Mouse (Mus musculus) forebrain, embryonic 15.5 days (tissue): ENCODE data around the gene Arid3c. TPM values are rescaled to one million over a fixed set of nuclear protein-coding genes. Genes with fewer than 3 reads are reported as not detected.
A peak's percentile ranks its signal among the peaks of the same experiment; 100 is the strongest.

ENCODE experiments used
- ATAC-seq: fragments of 200-750 bp; cut with Nextera tagmentation; replicated peaks from 2 replicates; pipeline ENCODE4 v1.8.0; 2017; ENCODE audit warnings: mild to moderate bottlenecking, moderate TSS enrichment, moderate library complexity
- H3K27ac ChIP-seq: fragments of 300-500 bp; sonication (generic); replicated peaks from 2 replicates; pipeline ENCODE4 v1.5.1; 2015; ENCODE audit warnings: mild to moderate bottlenecking, inconsistent platforms
- H3K27me3 ChIP-seq: fragments of 300-500 bp; sonication (generic); 2 replicates; pipeline ENCODE4 v1.6.1; 2015; ENCODE audit warnings: inconsistent platforms
- H3K36me3 ChIP-seq: fragments of 300-500 bp; sonication (generic); 2 replicates; pipeline ENCODE4 v1.6.1; 2015; ENCODE audit warnings: mild to moderate bottlenecking, inconsistent platforms
- H3K4me1 ChIP-seq: fragments of 300-500 bp; sonication (generic); 2 replicates; pipeline ENCODE4 v1.6.1; 2015; ENCODE audit warnings: inconsistent platforms
- H3K4me2 ChIP-seq: fragments of 300-500 bp; sonication (generic); replicated peaks from 2 replicates; pipeline ENCODE4 v1.6.1; 2015; ENCODE audit warnings: mild to moderate bottlenecking, inconsistent platforms
- H3K4me3 ChIP-seq: fragments of 300-500 bp; sonication (generic); 2 replicates; pipeline ENCODE4 v1.5.1; 2015; ENCODE audit warnings: mild to moderate bottlenecking, inconsistent platforms
- H3K9ac ChIP-seq: fragments of 300-500 bp; sonication (generic); replicated peaks from 2 replicates; pipeline ENCODE4 v1.6.1; 2015; ENCODE audit warnings: mild to moderate bottlenecking, inconsistent platforms
- H3K9me3 ChIP-seq: fragments of 300-500 bp; sonication (generic); 2 replicates; pipeline ENCODE4 v1.6.1; 2016; ENCODE audit warnings: inconsistent platforms
- WGBS: fragments of 180-500 bp; shearing (Covaris S2); methylation state at CpG from one replicate; pipeline ENCODE4 v1.1.7; 2015; ENCODE audit warnings: mixed read lengths; 5-methylcytosine and 5-hydroxymethylcytosine counted together
- polyA plus RNA-seq: library from polyadenylated mRNA; unstranded; fragments of >200 nt; fragmentation: Nextera tagmentation; extraction: Ambion mirVana; gene quantifications from 2 replicates; pipeline ENCODE4 v1.2.1, GENCODE M21; 2015

Gene Arid3c
- polyA plus RNA-seq, 1 experiment from 2014 or later = 0.13 TPM

DNA sequence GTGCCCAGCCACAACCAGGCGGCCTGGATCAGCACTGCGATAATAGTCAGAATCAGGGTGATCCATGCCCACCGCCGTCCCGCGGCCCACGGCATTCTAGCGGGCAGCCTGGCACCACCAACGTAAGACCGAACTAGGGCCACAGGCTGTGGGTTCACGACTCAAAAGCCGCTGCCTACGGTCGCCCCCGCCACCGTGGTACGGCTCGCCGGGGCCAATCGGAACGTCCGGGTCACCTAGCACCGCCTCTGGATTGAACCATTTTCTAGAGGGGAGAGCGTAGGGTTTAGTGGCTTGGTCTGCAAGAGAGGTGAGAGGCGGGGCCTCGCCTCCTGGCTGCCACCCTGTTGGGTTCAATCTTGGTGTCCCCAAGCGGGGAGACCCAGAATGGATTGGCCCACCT lies 10.2 kb upstream of the Arid3c start:
- H3K9ac ChIP-seq = peak overlapping the region; percentile 77
- peak overlapping the region; percentile 81 for H3K4me3 ChIP-seq
- peak; percentile 97 for ATAC-seq
- H3K27ac ChIP-seq = peak overlapping the region; percentile 80
- H3K27me3 ChIP-seq = no peaks in the 10 kb centered on the region
- peaks cover 24% of the 10 kb centered on the region for H3K4me1 ChIP-seq
- H3K4me2 ChIP-seq = peak overlapping the region; percentile 88
- WGBS = under 1% methylated on average over 27 of the region's 27 CpGs
- H3K9me3 ChIP-seq = peaks cover 3% of the 10 kb centered on the region
- peaks cover 5% of the 10 kb centered on the region; the same call in 1 of the 2 replicates for H3K36me3 ChIP-seq

DNA sequence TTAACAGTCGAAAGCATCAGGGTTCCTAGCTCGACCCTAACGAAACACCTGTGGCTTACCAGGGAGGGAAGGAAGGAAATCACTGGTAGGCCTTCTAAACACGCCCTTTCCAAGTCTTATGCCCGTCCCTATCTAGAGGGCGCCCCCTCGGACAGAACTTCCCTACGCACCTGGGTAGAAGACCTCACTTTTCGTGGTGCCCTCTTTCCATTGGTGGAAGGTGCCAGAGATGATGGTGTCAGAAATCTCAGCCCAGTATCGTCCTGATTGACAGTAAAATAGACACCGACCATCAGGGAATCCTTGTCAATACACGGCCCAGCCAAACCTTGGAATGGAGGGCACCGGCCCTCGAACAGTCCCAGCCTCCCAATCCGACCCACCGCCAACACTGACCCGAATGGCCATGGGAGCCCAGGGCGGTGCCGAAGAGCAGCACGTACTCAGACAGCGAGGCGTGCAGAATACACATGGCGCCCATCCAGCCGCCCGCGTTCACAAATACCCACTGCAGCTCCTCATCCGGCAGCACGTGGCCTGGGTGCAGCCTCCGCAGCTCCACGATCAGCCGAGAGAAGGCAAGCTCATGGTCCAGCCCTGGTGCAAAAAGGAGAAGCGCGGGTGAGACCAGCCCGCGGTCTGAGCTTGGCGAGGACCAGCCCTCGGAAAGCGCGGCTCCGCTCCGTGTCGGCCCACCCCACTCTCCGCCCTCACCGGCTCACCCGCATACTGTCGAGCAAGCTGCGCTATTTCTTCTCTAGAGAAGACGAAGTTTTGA lies 9.6 kb upstream of the Arid3c start:
- Histone ChIP-seq H3K9me3 (no peaks in the 10 kb centered on the region), H3K4me2 (peak overlapping the region; percentile 88), H3K9ac (peak overlapping the region; percentile 77), H3K27me3 (no peaks in the 10 kb centered on the region), H3K4me3 (peak overlapping the region; percentile 81), H3K4me1 (peaks cover 24% of the 10 kb centered on the region), H3K27ac (peak overlapping the region; percentile 80), H3K36me3 (peaks cover 5% of the 10 kb centered on the region; the same call in 1 of the 2 replicates)
- WGBS = under 1% methylated on average over 48 of the region's 48 CpGs
- peak; percentile 80 for ATAC-seq

DNA sequence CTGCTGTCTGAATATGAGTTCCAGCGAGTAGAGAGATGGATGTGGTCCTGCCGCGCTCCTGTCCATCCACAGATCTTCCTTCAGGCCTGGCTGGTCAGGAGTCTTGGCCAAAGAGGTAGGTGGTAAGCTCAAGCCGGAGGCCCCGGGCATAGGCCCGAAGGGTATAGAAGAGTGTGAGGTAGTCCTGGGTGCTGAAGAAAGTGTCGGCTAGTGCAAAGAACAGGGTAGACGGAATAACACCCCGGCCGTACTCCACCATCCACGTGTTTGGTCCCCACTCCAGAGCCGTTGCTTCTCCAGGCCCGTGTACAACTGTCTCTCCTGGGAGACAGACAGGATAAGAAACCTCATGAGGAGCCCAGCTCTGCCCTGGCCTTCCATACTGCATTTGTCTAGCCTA lies 8.3 kb upstream of the Arid3c start:
- Histone ChIP-seq H3K4me2 (no peak overlapping the region), H3K4me1 (peaks cover 24% of the 10 kb centered on the region), H3K36me3 (peaks cover 5% of the 10 kb centered on the region; the same call in 1 of the 2 replicates), H3K9me3 (no peaks in the 10 kb centered on the region), H3K27me3 (no peaks in the 10 kb centered on the region), H3K9ac (no peak overlapping the region), H3K27ac (no peak overlapping the region), H3K4me3 (no peak overlapping the region)
- ATAC-seq = no peak
- WGBS = 95% methylated on average over 13 of the region's 13 CpGs

DNA sequence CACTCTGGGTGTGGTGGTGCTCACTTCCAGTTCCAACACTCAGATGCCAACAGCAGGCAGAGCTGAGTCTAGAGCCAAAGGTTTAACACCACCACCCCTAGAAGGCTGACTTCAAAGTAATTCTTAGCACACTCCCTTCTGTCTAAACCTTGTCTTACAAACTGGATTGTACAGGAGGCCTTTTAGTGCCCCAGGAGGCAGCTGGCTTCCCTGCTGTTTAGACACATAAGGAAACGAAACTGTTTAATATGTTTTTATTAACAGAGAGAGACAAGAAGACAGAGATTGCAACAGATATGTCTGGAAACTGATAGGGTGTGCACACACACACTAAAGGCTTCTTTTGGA lies 7.3 kb upstream of the Arid3c start:
- Histone ChIP-seq H3K4me1 (peaks cover 24% of the 10 kb centered on the region), H3K4me2 (no peak overlapping the region), H3K27me3 (no peaks in the 10 kb centered on the region), H3K27ac (no peak overlapping the region), H3K36me3 (peaks cover 5% of the 10 kb centered on the region; the same call in 1 of the 2 replicates), H3K9me3 (no peaks in the 10 kb centered on the region), H3K9ac (no peak overlapping the region), H3K4me3 (no peak overlapping the region)
- ATAC-seq = no peak
- 73% methylated on average over 1 of the region's 1 CpGs for WGBS

DNA sequence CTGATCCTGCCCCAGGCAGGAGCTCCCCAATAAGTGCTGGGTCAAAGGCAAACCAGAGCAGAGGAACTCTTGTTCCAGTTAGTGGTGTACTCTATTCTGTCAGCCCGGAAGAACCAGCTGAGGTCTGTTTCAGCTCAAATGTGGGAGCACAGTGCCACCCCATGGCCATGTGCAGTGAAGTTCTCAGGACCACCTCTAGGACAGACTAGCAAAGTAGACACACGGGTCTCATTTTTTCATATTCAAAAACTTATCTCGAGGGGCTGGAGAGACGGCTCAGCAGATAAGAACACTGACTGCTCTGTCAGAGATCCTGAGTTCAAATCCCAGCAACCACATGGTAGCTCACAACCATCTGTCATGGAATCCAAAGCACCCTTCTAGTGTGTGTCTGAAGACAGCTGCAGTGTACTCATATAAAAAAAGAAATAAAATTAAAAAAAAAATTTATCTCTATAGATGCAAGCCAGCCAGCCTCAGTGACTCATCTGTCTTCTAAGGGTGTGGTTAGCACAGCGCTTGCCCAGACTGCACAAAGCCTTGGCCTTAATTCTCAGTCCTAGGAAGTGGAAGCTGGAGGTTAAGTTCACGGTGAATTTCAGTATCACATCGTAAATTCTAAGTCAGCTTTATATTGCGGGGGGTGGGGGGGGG lies 6.8 kb upstream of the Arid3c start:
- peaks cover under 1% of the 10 kb centered on the region; the same call in 1 of the 2 replicates for H3K27me3 ChIP-seq
- ATAC-seq = peak; percentile 39; the same call in 1 of the 2 replicates

DNA sequence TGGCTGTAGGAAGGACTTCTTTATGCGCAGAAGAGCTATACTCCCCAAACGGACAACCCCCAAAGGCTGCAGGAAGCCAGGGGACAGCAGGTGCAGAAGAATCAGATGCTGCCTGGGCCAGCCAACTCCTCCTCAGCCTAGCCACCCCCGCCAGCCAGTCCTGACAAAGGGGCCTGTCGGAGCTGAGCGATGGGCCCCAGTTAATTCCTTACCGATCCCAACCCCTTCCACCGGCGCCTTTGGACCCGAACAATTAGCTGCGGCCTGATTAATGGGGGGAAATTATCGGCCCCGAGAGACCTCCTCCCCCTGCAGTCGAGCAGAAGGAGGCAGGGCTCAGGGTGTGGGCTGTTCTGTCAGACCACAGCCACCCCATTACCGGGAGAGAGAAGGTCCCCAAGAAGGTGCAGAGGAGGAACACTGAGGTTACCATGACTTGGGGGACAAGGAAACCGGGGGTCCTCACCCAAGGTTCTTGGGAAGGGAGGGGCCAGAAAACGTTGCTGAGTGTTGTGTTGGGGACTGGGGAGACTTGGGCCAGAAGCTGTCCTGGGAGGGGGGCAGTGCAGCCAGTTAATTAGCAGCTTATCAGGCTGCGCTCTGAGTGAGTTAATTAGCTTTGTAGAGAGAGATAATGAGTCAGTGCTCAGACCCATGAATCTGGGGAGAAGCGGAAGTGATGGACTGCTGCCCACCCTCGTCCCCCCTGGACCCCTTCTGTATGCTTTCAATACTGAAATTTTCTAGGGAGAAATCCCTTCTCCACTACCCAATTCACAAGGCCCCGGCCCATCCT lies 3.9 kb downstream of the Arid3c start:
- WGBS = 4% methylated on average over 20 of the region's 20 CpGs
- H3K4me1 ChIP-seq = peaks cover 40% of the 10 kb centered on the region
- no peak overlapping the region for H3K4me3 ChIP-seq
- ATAC-seq = no peak; the same call in 1 of the 2 replicates
- peak overlapping the region; percentile 33; the same call in 1 of the 2 replicates for H3K9ac ChIP-seq
- peak overlapping the region; percentile 34 for H3K4me2 ChIP-seq
- H3K27ac ChIP-seq = peak overlapping the region; percentile 61
- H3K27me3 ChIP-seq = peaks cover 54% of the 10 kb centered on the region
- H3K9me3 ChIP-seq = no peaks in the 10 kb centered on the region
- H3K36me3 ChIP-seq = no peaks in the 10 kb centered on the region

More for the DNA sequence above, 6.8 kb upstream of the Arid3c start:
- Histone ChIP-seq H3K9ac (no peak overlapping the region), H3K4me3 (no peak overlapping the region), H3K9me3 (no peaks in the 10 kb centered on the region), H3K4me1 (peaks cover 24% of the 10 kb centered on the region), H3K36me3 (peaks cover 5% of the 10 kb centered on the region; the same call in 1 of the 2 replicates), H3K4me2 (no peak overlapping the region), H3K27ac (no peak overlapping the region)
- WGBS = 50% methylated on average over 8 of the region's 8 CpGs

DNA sequence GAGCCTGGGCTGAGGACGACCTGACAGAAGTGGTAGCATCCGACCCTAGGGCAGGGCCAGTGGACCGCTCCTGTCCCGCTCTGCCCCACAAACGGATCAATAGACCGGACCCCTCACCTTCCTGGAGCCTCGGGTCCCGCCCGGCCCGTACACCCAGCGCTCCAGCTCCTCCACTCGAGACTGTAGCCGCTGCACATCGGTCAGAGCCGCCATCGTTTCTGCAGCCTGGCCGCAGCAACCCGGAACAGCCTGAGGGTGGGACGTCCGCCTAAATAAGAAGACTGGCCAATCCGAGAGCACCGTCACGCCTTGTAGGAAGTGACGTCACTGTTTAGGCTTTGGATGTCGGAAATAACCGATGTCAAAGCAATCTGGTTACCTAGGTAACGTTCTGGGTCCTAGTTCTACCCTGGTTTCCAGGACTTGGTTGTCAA lies 8.0 kb downstream of the Arid3c start, which contains the start of gene Dctn3:
Gene Dctn3, minus strand, starts transcription at position 253 of the 434 bp plus-strand sequence.
- Histone ChIP-seq H3K27me3 (peaks cover 20% of the 10 kb centered on the region), H3K9ac (peak within 1 kb of the TSS; percentile 96), H3K27ac (peak within 1 kb of the TSS; percentile 43), H3K36me3 (peaks cover 21% of the 10 kb centered on the region), H3K4me3 (peak within 1 kb of the TSS; percentile 84), H3K4me1 (peaks cover 37% of the 10 kb centered on the region), H3K9me3 (no peaks in the 10 kb centered on the region), H3K4me2 (peak within 1 kb of the TSS; percentile 73)
- under 1% methylated on average over 27 of the region's 27 CpGs for WGBS
- ATAC-seq = peak; percentile 95

DNA sequence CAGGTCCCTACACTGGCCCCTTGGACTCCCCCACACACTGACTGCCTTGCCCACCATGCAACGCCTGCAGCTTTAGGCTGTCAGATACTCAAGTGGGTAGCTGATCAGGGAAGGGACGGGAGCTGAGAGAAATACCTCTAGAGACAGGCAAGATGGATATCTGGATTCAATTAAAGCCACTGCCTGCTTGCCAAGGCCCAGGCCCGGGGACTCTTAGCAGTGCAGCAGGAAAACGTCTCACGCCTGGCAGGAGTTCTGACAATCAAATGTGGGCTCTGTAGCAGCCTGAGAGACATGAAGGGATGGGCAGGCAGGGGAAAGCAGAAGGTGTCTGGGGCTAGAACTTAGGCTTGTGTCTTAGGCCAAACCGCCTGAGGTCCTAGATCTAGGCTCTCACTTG lies 14.1 kb downstream of the Arid3c start:
- Histone ChIP-seq H3K4me1 (peaks cover 32% of the 10 kb centered on the region), H3K27ac (no peak overlapping the region), H3K9me3 (no peaks in the 10 kb centered on the region), H3K4me3 (no peak overlapping the region), H3K36me3 (peaks cover 37% of the 10 kb centered on the region), H3K9ac (no peak overlapping the region), H3K4me2 (no peak overlapping the region), H3K27me3 (no peaks in the 10 kb centered on the region)
- ATAC-seq = no peak
- WGBS = 72% methylated on average over 6 of the region's 6 CpGs

DNA sequence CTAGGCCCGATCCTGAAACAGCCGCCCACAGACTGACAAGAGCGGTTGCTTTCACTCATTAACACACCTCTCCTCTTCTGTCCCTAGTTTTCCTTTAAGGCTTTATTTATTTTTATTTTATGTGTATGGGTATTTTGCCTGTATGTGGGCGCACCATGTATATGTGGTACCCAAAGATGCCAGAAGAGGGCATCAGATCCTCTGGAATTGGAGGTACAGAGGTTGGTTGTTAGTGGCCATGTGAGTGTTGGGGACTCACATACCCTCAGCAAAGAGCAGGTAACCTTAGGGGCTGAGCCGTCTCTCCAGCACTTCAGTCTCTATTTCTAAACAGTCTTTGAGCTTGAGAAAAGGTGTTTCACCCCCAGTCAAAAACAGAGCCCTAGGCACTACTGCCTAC lies 15.3 kb downstream of the Arid3c start:
- 73% methylated on average over 5 of the region's 5 CpGs for WGBS
- H3K4me3 ChIP-seq = no peak overlapping the region
- H3K4me2 ChIP-seq = no peak overlapping the region
- H3K4me1 ChIP-seq = peaks cover 38% of the 10 kb centered on the region
- H3K27ac ChIP-seq = no peak overlapping the region
- peaks cover 41% of the 10 kb centered on the region for H3K36me3 ChIP-seq
- ATAC-seq = no peak
- no peaks in the 10 kb centered on the region for H3K9me3 ChIP-seq
- H3K9ac ChIP-seq = no peak overlapping the region
- H3K27me3 ChIP-seq = no peaks in the 10 kb centered on the region

DNA sequence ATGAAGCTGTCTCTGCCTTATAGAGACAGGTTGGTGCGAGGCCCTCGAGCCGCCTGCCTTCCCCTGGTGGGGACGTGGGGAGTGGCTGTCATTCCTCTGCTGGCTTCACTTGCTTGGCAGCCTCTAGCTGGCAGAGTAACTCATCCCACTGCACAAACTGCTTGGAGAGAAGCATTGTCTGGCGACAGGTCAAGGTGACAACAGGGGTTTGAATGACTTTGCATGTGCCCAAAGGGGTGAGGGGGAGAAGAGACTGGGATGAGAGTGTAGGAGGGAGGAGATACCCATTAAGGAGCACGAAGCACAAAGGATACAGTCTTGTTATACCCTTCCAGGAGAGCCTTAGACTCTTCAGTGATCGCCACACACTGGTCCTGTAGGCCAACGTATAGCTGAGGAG lies 15.9 kb downstream of the Arid3c start:
- Histone ChIP-seq H3K27me3 (no peaks in the 10 kb centered on the region), H3K4me3 (no peak overlapping the region), H3K4me2 (no peak overlapping the region), H3K36me3 (peaks cover 39% of the 10 kb centered on the region), H3K4me1 (peaks cover 38% of the 10 kb centered on the region), H3K27ac (no peak overlapping the region), H3K9ac (no peak overlapping the region), H3K9me3 (no peaks in the 10 kb centered on the region)
- ATAC-seq = no peak
- 79% methylated on average over 8 of the region's 8 CpGs for WGBS

DNA sequence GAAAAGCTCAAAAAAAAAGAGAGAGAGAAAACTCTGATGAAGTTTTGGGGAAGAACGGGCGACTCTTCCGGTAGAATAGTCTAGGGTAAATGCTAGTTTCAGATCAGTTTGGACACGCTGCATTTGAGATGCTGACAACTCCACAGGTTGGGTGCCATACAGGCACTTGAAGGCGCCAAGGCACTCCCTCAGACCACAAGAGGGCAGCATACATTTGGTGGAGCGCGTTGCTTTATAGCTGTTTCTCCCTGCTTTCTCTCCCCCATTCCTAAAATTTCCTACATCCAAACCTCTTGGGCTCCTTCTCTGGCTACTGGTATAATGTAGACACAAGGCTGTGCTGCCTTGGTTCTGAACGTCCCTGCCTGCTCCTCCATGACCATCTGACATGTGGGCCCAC lies 16.7 kb downstream of the Arid3c start:
- Histone ChIP-seq H3K4me3 (peak overlapping the region; percentile 88; the same call in 1 of the 2 replicates), H3K4me2 (peak overlapping the region; percentile 71), H3K36me3 (peaks cover 32% of the 10 kb centered on the region), H3K4me1 (peaks cover 38% of the 10 kb centered on the region), H3K27ac (no peak overlapping the region), H3K9ac (no peak overlapping the region), H3K27me3 (no peaks in the 10 kb centered on the region), H3K9me3 (no peaks in the 10 kb centered on the region)
- WGBS = 10% methylated on average over 8 of the region's 8 CpGs
- ATAC-seq = peak; percentile 36; the same call in 1 of the 2 replicates
